Mouse (Mus musculus) myocyte (in vitro differentiated cells): ENCODE data around the gene Scarb1. TPM values are rescaled to one million over a fixed set of nuclear protein-coding genes. Genes with fewer than 3 reads are reported as not detected.

Source experiments
- H3K27me3 ChIP-seq: one replicate; pipeline ENCODE4 v1.6.1; 2011; ENCODE audit not compliant: control insufficient read depth, insufficient read depth, insufficient read length
- H3K36me3 ChIP-seq: one replicate; pipeline ENCODE4 v1.6.1; 2011; ENCODE audit not compliant: control insufficient read depth, insufficient read depth
- H3K4me2 ChIP-seq: one replicate; pipeline ENCODE4 v1.6.1; 2011; ENCODE audit warnings: low read depth, control low read depth
- H3K4me3 ChIP-seq: one replicate; pipeline ENCODE4 v1.5.1; 2011; ENCODE audit warnings: mild to moderate bottlenecking, control low read depth, moderate library complexity
- H3K79me2 ChIP-seq: one replicate; pipeline ENCODE4 v1.6.1; 2011; ENCODE audit not compliant: control insufficient read depth, insufficient read depth
- H3ac ChIP-seq: one replicate; pipeline ENCODE4 v1.6.1; 2011; ENCODE audit not compliant: control insufficient read depth, insufficient read length
- CEBPB ChIP-seq: IDR thresholded peaks from 2 replicates; pipeline ENCODE4 v1.6.1; 2011; ENCODE audit warnings: mild to moderate bottlenecking, moderate library complexity; ENCODE audit not compliant: poor library complexity, insufficient read depth, severe bottlenecking
- E2F4 ChIP-seq: IDR thresholded peaks from one replicate; pipeline ENCODE4 v1.6.1; 2011; ENCODE audit warnings: mild to moderate bottlenecking, control low read depth, moderate library complexity; ENCODE audit not compliant: insufficient read depth
- MAX ChIP-seq: IDR thresholded peaks from one replicate; pipeline ENCODE4 v1.6.1; 2011; ENCODE audit warnings: low read depth, mild to moderate bottlenecking, control low read depth
- MYOD1 ChIP-seq, 3 experiments: IDR thresholded peaks; one replicate each; pipeline ENCODE4 v1.6.1; 2011; ENCODE audit warnings: control low read depth in 2 of 3, low read depth in 2 of 3, mild to moderate bottlenecking in 2 of 3, moderate library complexity in 1 of 3; ENCODE audit not compliant: insufficient read length in 2 of 3, control insufficient read depth in 1 of 3
- MYOG ChIP-seq, 3 experiments: IDR thresholded peaks; one replicate each; pipeline ENCODE4 v1.6.1; 2011; ENCODE audit warnings: control low read depth in 2 of 3, low read depth in 2 of 3, mild to moderate bottlenecking in 2 of 3; ENCODE audit not compliant: insufficient read length in 2 of 3, control insufficient read depth in 1 of 3, insufficient read depth in 1 of 3
- POLR2A ChIP-seq: IDR thresholded peaks from one replicate; pipeline ENCODE4 v1.6.1; 2011; ENCODE audit warnings: low read depth, mild to moderate bottlenecking, control low read depth, moderate library complexity; ENCODE audit not compliant: insufficient read length
- POLR2AphosphoS2 ChIP-seq: IDR thresholded peaks from one replicate; pipeline ENCODE4 v1.6.1; 2011; ENCODE audit warnings: low read depth, control low read depth; ENCODE audit not compliant: insufficient read length
- REST ChIP-seq: IDR thresholded peaks from one replicate; pipeline ENCODE4 v1.6.1; 2011; ENCODE audit warnings: mild to moderate bottlenecking, control low read depth, moderate library complexity; ENCODE audit not compliant: insufficient read depth, insufficient read length
- SRF ChIP-seq: IDR thresholded peaks from one replicate; pipeline ENCODE4 v1.6.1; 2011; ENCODE audit warnings: low read depth; ENCODE audit not compliant: control insufficient read depth, insufficient read length
- TCF12 ChIP-seq: IDR thresholded peaks from one replicate; pipeline ENCODE4 v1.6.1; 2011; ENCODE audit warnings: mild to moderate bottlenecking, control low read depth; ENCODE audit not compliant: poor library complexity, insufficient read depth, severe bottlenecking
- TCF3 ChIP-seq: IDR thresholded peaks from one replicate; pipeline ENCODE4 v1.6.1; 2011; ENCODE audit warnings: low read depth, control low read depth; ENCODE audit not compliant: insufficient read length
- USF1 ChIP-seq: IDR thresholded peaks from one replicate; pipeline ENCODE4 v1.6.1; 2011; ENCODE audit warnings: low read depth, mild to moderate bottlenecking, control low read depth, moderate library complexity
- polyA plus RNA-seq: library from polyadenylated mRNA; unstranded; fragments of >200 nt; fragmentation: generic; extraction: Trizol; gene quantifications from one replicate; pipeline ENCODE4 v1.2.1, GENCODE M21; 2012; ENCODE audit warnings: missing spikeins

The Scarb1 gene
- polyA plus RNA-seq, 1 experiment = 28.6 TPM

GRCm38 (mm10) chr5:125240124-125240781, 100.6 kb downstream of the Scarb1 start:
- no peak overlapping the region for H3ac ChIP-seq
- no peak overlapping the region for H3K4me2 ChIP-seq
- H3K4me3 ChIP-seq = no peak overlapping the region
- no peaks in the 10 kb centered on the region for H3K27me3 ChIP-seq
- H3K79me2 ChIP-seq = no peaks in the 10 kb centered on the region
- no peaks in the 10 kb centered on the region for H3K36me3 ChIP-seq
- no peak for TF ChIP-seq MAX
- TF ChIP-seq TCF3 = no peak
- TF ChIP-seq MYOG (IDR thresholded peaks at IDR 0.05; ENCODE audit: control insufficient read depth in 1 of 3, insufficient read depth in 1 of 3, insufficient read length in 2 of 3, low read depth in 2 of 3) = no peak
- no peak for TF ChIP-seq POLR2A
- TF ChIP-seq CEBPB = no peak
- no peak for TF ChIP-seq MYOD1 (IDR thresholded peaks at IDR 0.05; ENCODE audit: control insufficient read depth in 1 of 3, insufficient read length in 2 of 3, low read depth in 2 of 3)
- no peak for TF ChIP-seq E2F4
- no peak for TF ChIP-seq SRF
- TF ChIP-seq POLR2AphosphoS2 = no peak
- no peak for TF ChIP-seq USF1
- no peak for TF ChIP-seq TCF12
- TF ChIP-seq REST = no peak

GRCm38 (mm10) chr5:125235874-125236273, 105.0 kb downstream of the Scarb1 start:
- Histone ChIP-seq H3K4me3 (no peak overlapping the region), H3K79me2 (no peaks in the 10 kb centered on the region), H3K27me3 (no peaks in the 10 kb centered on the region), H3K36me3 (no peaks in the 10 kb centered on the region), H3ac (no peak overlapping the region), H3K4me2 (no peak overlapping the region)
- no peak for TF ChIP-seq SRF
- TF ChIP-seq MYOD1 (IDR thresholded peaks at IDR 0.05; ENCODE audit: control insufficient read depth in 1 of 3, insufficient read length in 2 of 3, low read depth in 2 of 3) = peak in 2 of 3 experiments; percentile 11 to 53
- TF ChIP-seq E2F4 = no peak
- TF ChIP-seq USF1 = no peak
- TF ChIP-seq MYOG (IDR thresholded peaks at IDR 0.05; ENCODE audit: control insufficient read depth in 1 of 3, insufficient read depth in 1 of 3, insufficient read length in 2 of 3, low read depth in 2 of 3) = peak in 1 of 3 experiments; percentile 53
- no peak for TF ChIP-seq TCF3

DNA sequence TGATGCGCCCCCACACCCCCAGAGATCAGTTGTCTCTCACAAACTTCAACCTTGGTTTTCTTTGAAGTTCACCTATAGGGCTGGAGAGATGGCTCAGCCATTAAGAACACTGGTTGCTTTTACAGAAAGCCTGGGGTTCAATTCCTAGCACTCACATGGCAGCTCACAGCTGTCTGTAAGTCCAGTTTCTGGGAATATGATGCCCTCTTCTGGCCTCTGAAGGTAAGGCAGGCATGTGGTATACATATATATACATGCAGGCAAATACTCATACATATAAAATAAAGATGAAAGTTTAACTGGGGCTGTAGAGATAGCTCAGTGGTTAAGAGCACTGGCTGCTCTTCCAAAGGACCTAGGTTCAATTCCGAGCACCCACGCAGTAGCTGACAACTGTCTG, 105.5 kb downstream of the Scarb1 start:
- Histone ChIP-seq H3K79me2 (no peaks in the 10 kb centered on the region), H3K36me3 (no peaks in the 10 kb centered on the region), H3ac (no peak overlapping the region), H3K4me3 (no peak overlapping the region), H3K4me2 (no peak overlapping the region), H3K27me3 (no peaks in the 10 kb centered on the region)
- TF ChIP-seq REST (no peak), TCF3 (no peak), MYOD1 (IDR thresholded peaks at IDR 0.05; ENCODE audit: control insufficient read depth in 1 of 3, insufficient read length in 2 of 3, low read depth in 2 of 3) (no peak), POLR2A (no peak), POLR2AphosphoS2 (no peak), E2F4 (no peak), SRF (no peak), MYOG (IDR thresholded peaks at IDR 0.05; ENCODE audit: control insufficient read depth in 1 of 3, insufficient read depth in 1 of 3, insufficient read length in 2 of 3, low read depth in 2 of 3) (no peak), TCF12 (no peak), MAX (no peak), CEBPB (no peak), USF1 (no peak)

DNA sequence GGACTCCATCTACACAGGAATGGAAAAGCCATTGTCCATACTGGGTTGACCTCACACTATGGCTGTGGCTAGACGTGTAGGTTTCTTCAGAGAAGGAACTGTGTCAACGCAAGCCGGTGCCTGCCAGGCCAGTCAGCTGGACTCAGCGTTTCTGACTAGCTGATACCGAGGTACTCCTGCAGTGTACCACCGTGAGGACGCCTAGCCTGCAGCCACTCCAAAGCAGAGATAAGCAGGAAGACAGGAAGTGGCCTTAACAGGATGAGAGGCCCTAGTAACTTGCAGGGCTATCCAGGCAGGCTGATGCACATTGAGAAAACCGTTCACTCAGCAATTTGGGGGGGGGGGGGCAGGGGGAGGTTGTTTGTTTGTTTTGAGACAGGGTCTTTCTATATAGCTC, 106.5 kb downstream of the Scarb1 start:
- Histone ChIP-seq H3K36me3 (no peaks in the 10 kb centered on the region), H3K79me2 (no peaks in the 10 kb centered on the region), H3K27me3 (no peaks in the 10 kb centered on the region), H3K4me2 (no peak overlapping the region), H3K4me3 (no peak overlapping the region), H3ac (no peak overlapping the region)
- no peak for TF ChIP-seq SRF
- TF ChIP-seq USF1 = no peak
- TF ChIP-seq MYOG (IDR thresholded peaks at IDR 0.05; ENCODE audit: control insufficient read depth in 1 of 3, insufficient read depth in 1 of 3, insufficient read length in 2 of 3, low read depth in 2 of 3) = no peak
- TF ChIP-seq POLR2AphosphoS2 = no peak
- no peak for TF ChIP-seq CEBPB
- no peak for TF ChIP-seq TCF12
- TF ChIP-seq E2F4 = no peak
- TF ChIP-seq MYOD1 (IDR thresholded peaks at IDR 0.05; ENCODE audit: control insufficient read depth in 1 of 3, insufficient read length in 2 of 3, low read depth in 2 of 3) = no peak
- TF ChIP-seq REST = no peak
- TF ChIP-seq TCF3 = no peak
- no peak for TF ChIP-seq MAX
- no peak for TF ChIP-seq POLR2A
